Mouse (Mus musculus) megakaryocyte, embryonic 14.5 days (primary cell): ENCODE data around the gene Rgma.

Experiments
- FLI1 ChIP-seq: IDR thresholded peaks from 2 replicates; pipeline ENCODE4 v1.6.1; 2012; ENCODE audit warnings: low read length, inconsistent platforms, mixed read lengths
- GATA1 ChIP-seq: IDR thresholded peaks from 3 replicates; pipeline ENCODE4 v1.6.1; 2012; ENCODE audit warnings: mixed read lengths, low read length, inconsistent platforms, borderline replicate concordance

GRCm38 (mm10) chr7:73442246-73442645, 66.9 kb downstream of the Rgma start:
- no peak for TF ChIP-seq GATA1
- no peak for TF ChIP-seq FLI1
